Mouse (Mus musculus): ENCODE measurements at regions not wholly inside any gene's neighbourhood (a gene's known extent, or its start where the extent isn't known, plus 50 kb on each side); places are given as distances from the start of the nearest gene placed in this dataset.

DNA sequence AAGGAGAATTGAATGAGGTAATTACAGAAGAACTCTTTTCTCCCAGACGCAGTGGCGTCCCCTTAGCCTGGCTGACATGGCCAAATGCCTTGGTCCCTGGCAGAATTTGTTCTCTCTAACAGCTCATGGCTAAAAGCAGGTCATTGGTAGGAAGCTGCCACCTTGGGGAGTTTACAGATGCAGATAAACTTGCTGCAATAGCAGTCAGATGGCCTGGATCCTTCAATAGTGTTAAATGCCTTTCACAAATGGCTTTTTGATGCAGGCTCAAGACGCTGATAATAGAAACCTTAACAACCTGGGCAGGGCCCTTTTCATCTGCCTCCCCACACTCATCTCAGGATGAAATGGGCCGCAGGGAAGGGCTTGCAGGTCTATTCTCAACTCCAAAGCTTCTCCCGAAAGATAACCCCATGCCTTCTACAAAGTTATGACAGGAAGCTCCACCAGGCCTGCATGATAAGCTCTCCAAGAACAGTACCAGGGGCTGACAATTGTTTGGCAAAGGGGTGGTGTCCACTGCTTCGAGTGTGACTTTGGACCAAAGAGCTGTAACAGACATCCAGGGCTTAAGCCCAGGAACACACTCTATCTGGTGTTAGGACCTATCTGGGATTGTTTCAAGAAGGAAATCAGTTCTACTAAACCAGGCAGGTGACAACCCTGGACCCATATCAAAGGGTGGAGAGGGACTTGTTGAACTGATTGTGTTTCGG lies 867.2 kb upstream of the A1bg start:
- TF ChIP-seq CTCF (IDR thresholded peaks at IDR 0.05; ENCODE audit: low read depth) (no peak), EP300 (IDR thresholded peaks at IDR 0.05; ENCODE audit: low read depth) (no peak)
